Mouse (Mus musculus) cortical plate, adult 2 months (tissue): ENCODE measurements at regions not wholly inside any gene's neighbourhood (a gene's known extent, or its start where the extent isn't known, plus 50 kb on each side); places are given as distances from the start of the nearest gene placed in this dataset.

Source experiments
- CTCF ChIP-seq: fragments of 200-500 bp; IDR thresholded peaks from 2 replicates; pipeline ENCODE4 v1.5.1; 2011; ENCODE audit warnings: mild to moderate bottlenecking, control low read depth, low read length; ENCODE audit not compliant: insufficient read depth; ENCODE audit errors: extremely low read depth
- POLR2A ChIP-seq: fragments of 200-500 bp; IDR thresholded peaks from 2 replicates; pipeline ENCODE4 v1.6.1; 2011; ENCODE audit warnings: mild to moderate bottlenecking, low read length, control low read depth; ENCODE audit not compliant: insufficient read depth; ENCODE audit errors: extremely low read depth

DNA sequence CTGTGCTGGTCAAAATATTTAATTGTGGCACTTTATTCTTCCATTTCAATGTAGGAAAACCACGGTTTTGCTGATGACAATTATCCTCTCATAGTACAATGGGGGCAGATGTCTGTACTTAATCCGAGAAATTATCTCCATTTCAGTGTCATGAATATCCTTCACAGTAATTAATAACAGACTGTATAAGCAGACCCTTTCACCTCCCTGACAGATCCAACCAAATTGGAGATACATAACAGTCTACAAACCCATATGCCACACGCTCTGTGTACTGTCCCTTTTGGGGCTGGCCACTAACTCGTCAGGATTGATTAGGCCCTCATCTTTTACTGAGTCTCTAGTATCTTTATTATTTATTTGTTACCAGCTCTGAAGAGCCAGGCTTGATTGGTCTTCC is 212.6 kb upstream of the Igfbp7 start:
- TF ChIP-seq CTCF, result no peak
- TF ChIP-seq POLR2A, result no peak
